Mouse (Mus musculus) activated CD4-positive, CD25-positive, alpha-beta regulatory T cell, adult 4 months (primary cell): Measurements from ENCODE around the gene Polg2. TPM values are rescaled to one million over a fixed set of nuclear protein-coding genes. Genes with fewer than 3 reads are reported as not detected.

Experiments
- ATAC-seq: one replicate; pipeline ENCODE4 v1.8.0; 2017
- polyA plus RNA-seq, 2 experiments: library from polyadenylated mRNA; unstranded; fragments of 100-300 nt; shearing (Covaris generic); gene quantifications; one replicate each; pipeline ENCODE4 v1.2.1; 2017

Gene Polg2
- polyA plus RNA-seq, 2 experiments from 2014 or later, result 10.2 to 14.9 TPM

GRCm38 (mm10) chr11:106724176-106724915 lies 55.0 kb downstream of the Polg2 start:
- ATAC-seq, result no peak

GRCm38 (mm10) chr11:106723611-106724125 lies 55.7 kb downstream of the Polg2 start:
- no peak for ATAC-seq

GRCm38 (mm10) chr11:106722831-106723361 lies 56.4 kb downstream of the Polg2 start:
- ATAC-seq, result no peak

GRCm38 (mm10) chr11:106720379-106720778 lies 59.0 kb downstream of the Polg2 start:
- ATAC-seq, result no peak

Other genes with a start within 250 kb of the Polg2 start
- gene Tex2, start 166.1 kb downstream of the Polg2 start, polyA plus RNA-seq, result 10 to 100 TPM; 25.6 to 32.9 TPM
- 100 to 1,000 TPM; 102 TPM for gene Pecam1, start 28.9 kb downstream of the Polg2 start, polyA plus RNA-seq
- 10 to 100 TPM; 11.9 to 12.1 TPM for gene Milr1, start 28.3 kb downstream of the Polg2 start, polyA plus RNA-seq
- gene Ddx5, start 9.6 kb upstream of the Polg2 start, polyA plus RNA-seq, result 100 to 1,000 TPM; 413 to 476 TPM
- gene Cep95, start 9.7 kb upstream of the Polg2 start, polyA plus RNA-seq, result 10 to 100 TPM; 26.9 to 33.3 TPM
- gene Smurf2, start 141.2 kb upstream of the Polg2 start, polyA plus RNA-seq, result 10 to 100 TPM; 16.4 to 18.0 TPM
- 100 to 1,000 TPM; 202 to 218 TPM for gene Kpna2, start 220.0 kb upstream of the Polg2 start, polyA plus RNA-seq
- 1 to 10 TPM in 1 of 2 experiments, under 1 TPM in 1; 0.46 to 1.5 TPM for gene 1810010H24Rik, start 246.1 kb upstream of the Polg2 start, polyA plus RNA-seq